Mouse (Mus musculus) macrophage (primary cell): ENCODE measurements at regions not wholly inside any gene's neighbourhood (a gene's known extent, or its start where the extent isn't known, plus 50 kb on each side); places are given as distances from the start of the nearest gene placed in this dataset.

ENCODE experiments used
- H3K27ac ChIP-seq: fragments of 350-480 bp; formaldehyde crosslinking; 2 replicates; pipeline ENCODE4 v1.9.0; 2021
- H3K36me3 ChIP-seq: fragments of 350-480 bp; formaldehyde crosslinking; 2 replicates; pipeline ENCODE4 v1.9.0; 2021; ENCODE audit errors: inconsistent target
- H3K4me3 ChIP-seq: fragments of 350-480 bp; formaldehyde crosslinking; 2 replicates; pipeline ENCODE4 v1.9.0; 2021; ENCODE audit errors: inconsistent target
- H3K79me2 ChIP-seq: fragments of 350-480 bp; formaldehyde crosslinking; 2 replicates; pipeline ENCODE4 v1.9.0; 2021; ENCODE audit errors: inconsistent target
- WGBS: methylation state at CpG from one replicate; pipeline ENCODE4 v1.1.7; 2026; ENCODE audit warnings: inconsistent platforms; ENCODE audit not compliant: missing documents; 5-methylcytosine and 5-hydroxymethylcytosine counted together

GRCm38 (mm10) chr1:184447161-184447667 is 285.2 kb downstream of the Hlx start:
- no peaks in the 10 kb centered on the region for H3K79me2 ChIP-seq
- no peak overlapping the region for H3K4me3 ChIP-seq
- WGBS: 90% methylated on average over 5 of the region's 5 CpGs
- H3K27ac ChIP-seq: no peak overlapping the region
- no peaks in the 10 kb centered on the region for H3K36me3 ChIP-seq

- 6% methylated on average over 10 of the region's 10 CpGs for WGBS
- Histone ChIP-seq H3K79me2 (no peaks in the 10 kb centered on the region), H3K27ac (peak overlapping the region; percentile 39), H3K36me3 (no peaks in the 10 kb centered on the region), H3K4me3 (no peak overlapping the region)
Measured at GRCm38 (mm10) chr1:184444189-184444588, 288.2 kb downstream of the Hlx start.

GRCm38 (mm10) chr1:184442701-184443100 is 289.7 kb downstream of the Hlx start:
- H3K79me2 ChIP-seq: no peaks in the 10 kb centered on the region
- no peak overlapping the region for H3K4me3 ChIP-seq
- H3K36me3 ChIP-seq: no peaks in the 10 kb centered on the region
- 96% methylated on average over 3 of the region's 3 CpGs for WGBS
- no peak overlapping the region for H3K27ac ChIP-seq

- whole genome bisulfite sequencing: 33% methylated on average over 18 of the region's 18 CpGs
- no peak overlapping the region for H3K4me3 ChIP-seq
- peak overlapping the region; percentile 85 for H3K27ac ChIP-seq
- no peaks in the 10 kb centered on the region for H3K36me3 ChIP-seq
- no peaks in the 10 kb centered on the region for H3K79me2 ChIP-seq
Measured at GRCm38 (mm10) chr1:184441005-184441557, 291.3 kb downstream of the Hlx start.

- peak overlapping the region; percentile 85 for H3K27ac ChIP-seq
- H3K36me3 ChIP-seq: no peaks in the 10 kb centered on the region
- 26% methylated on average over 3 of the region's 3 CpGs for WGBS
- no peaks in the 10 kb centered on the region for H3K79me2 ChIP-seq
- no peak overlapping the region for H3K4me3 ChIP-seq
Measured at GRCm38 (mm10) chr1:184439506-184439905, 292.9 kb downstream of the Hlx start.

- Histone ChIP-seq H3K27ac (no peak overlapping the region), H3K79me2 (no peaks in the 10 kb centered on the region), H3K36me3 (no peaks in the 10 kb centered on the region), H3K4me3 (no peak overlapping the region)
- 86% methylated on average over 3 of the region's 3 CpGs for WGBS
Measured at GRCm38 (mm10) chr1:184436387-184436786, 296.0 kb downstream of the Hlx start.

GRCm38 (mm10) chr1:184428612-184429011 is 303.8 kb downstream of the Hlx start:
- no peak overlapping the region for H3K4me3 ChIP-seq
- WGBS: 81% methylated on average over 8 of the region's 8 CpGs
- H3K27ac ChIP-seq: no peak overlapping the region
- no peaks in the 10 kb centered on the region for H3K36me3 ChIP-seq
- H3K79me2 ChIP-seq: no peaks in the 10 kb centered on the region

GRCm38 (mm10) chr1:184428035-184428434 is 304.4 kb downstream of the Hlx start:
- no peaks in the 10 kb centered on the region for H3K36me3 ChIP-seq
- no peaks in the 10 kb centered on the region for H3K79me2 ChIP-seq
- no peak overlapping the region for H3K4me3 ChIP-seq
- WGBS: 82% methylated on average over 3 of the region's 3 CpGs
- no peak overlapping the region for H3K27ac ChIP-seq

GRCm38 (mm10) chr1:184425694-184426093 is 306.7 kb downstream of the Hlx start:
- H3K79me2 ChIP-seq: no peaks in the 10 kb centered on the region
- no peak overlapping the region for H3K27ac ChIP-seq
- no peaks in the 10 kb centered on the region for H3K36me3 ChIP-seq
- WGBS: 92% methylated on average over 1 of the region's 1 CpGs
- no peak overlapping the region for H3K4me3 ChIP-seq

GRCm38 (mm10) chr1:184424035-184424434 is 308.4 kb downstream of the Hlx start:
- Histone ChIP-seq H3K27ac (no peak overlapping the region), H3K79me2 (no peaks in the 10 kb centered on the region), H3K4me3 (no peak overlapping the region), H3K36me3 (no peaks in the 10 kb centered on the region)
- 94% methylated on average over 2 of the region's 2 CpGs for WGBS

- WGBS: 68% methylated on average over 12 of the region's 12 CpGs
- Histone ChIP-seq H3K4me3 (no peak overlapping the region), H3K79me2 (no peaks in the 10 kb centered on the region), H3K36me3 (no peaks in the 10 kb centered on the region), H3K27ac (no peak overlapping the region)
Measured at GRCm38 (mm10) chr1:184412596-184412995, 319.8 kb downstream of the Hlx start.

- 67% methylated on average over 2 of the region's 3 CpGs for WGBS
- no peak overlapping the region for H3K27ac ChIP-seq
- no peaks in the 10 kb centered on the region for H3K36me3 ChIP-seq
- H3K79me2 ChIP-seq: no peaks in the 10 kb centered on the region
- no peak overlapping the region for H3K4me3 ChIP-seq
Measured at GRCm38 (mm10) chr1:184411066-184411465, 321.4 kb downstream of the Hlx start.

GRCm38 (mm10) chr1:184409986-184410385 is 322.4 kb downstream of the Hlx start:
- Histone ChIP-seq H3K36me3 (no peaks in the 10 kb centered on the region), H3K27ac (no peak overlapping the region), H3K79me2 (no peaks in the 10 kb centered on the region), H3K4me3 (no peak overlapping the region)
- WGBS: 86% methylated on average over 7 of the region's 7 CpGs

- H3K27ac ChIP-seq: no peak overlapping the region
- WGBS: 43% methylated on average over 6 of the region's 6 CpGs
- no peaks in the 10 kb centered on the region for H3K79me2 ChIP-seq
- H3K36me3 ChIP-seq: no peaks in the 10 kb centered on the region
- H3K4me3 ChIP-seq: no peak overlapping the region
Measured at GRCm38 (mm10) chr1:184402985-184403384, 329.4 kb downstream of the Hlx start.

GRCm38 (mm10) chr1:184395215-184395614 is 337.2 kb downstream of the Hlx start:
- Histone ChIP-seq H3K27ac (no peak overlapping the region), H3K36me3 (no peaks in the 10 kb centered on the region), H3K79me2 (no peaks in the 10 kb centered on the region), H3K4me3 (no peak overlapping the region)
- WGBS: 46% methylated on average over 15 of the region's 15 CpGs
